Mouse (Mus musculus): ENCODE measurements around the gene Fam71e2. TPM values are rescaled to one million over a fixed set of nuclear protein-coding genes. Genes with fewer than 3 reads are reported as not detected.
"Not testable (repeated sequence)": the region's sequence is repeated elsewhere in the genome, so short reads cannot be mapped to it uniquely, and the experiment has no call there.

Gene Fam71e2
- polyA plus RNA-seq (2016; fragmentation: Nextera tagmentation; extraction: Ambion mirVana), result not detected in 2 replicates

GRCm38 (mm10) chr7:4771202-4771601 lies at the start of gene Fam71e2:
Fam71e2 (minus strand) TSS chr7:4771302.
- Histone ChIP-seq H3K36me3 (replicated peaks) (no peaks in the 10 kb centered on the region), H3K9me3 (peaks cover under 1% of the 10 kb centered on the region; the same call in 1 of the 2 replicates), H3K27ac (no peak within 1 kb of the TSS), H3K4me1 (peaks cover 9% of the 10 kb centered on the region), H3K27me3 (ENCODE audit: poor library complexity, severe bottlenecking) (peaks cover 50% of the 10 kb centered on the region), H3K4me3 (no peak within 1 kb of the TSS)
- WGBS, result 77% methylated on average over 4 of the region's 5 CpGs
- no peak for DNase-seq (ENCODE audit: extremely low spot score, low spot score)

- H3K4me1 ChIP-seq, result peaks cover 8% of the 10 kb centered on the region
- H3K9me3 ChIP-seq, result no peaks in the 10 kb centered on the region
- DNase-seq (ENCODE audit: extremely low spot score, low spot score), result no peak
- H3K36me3 ChIP-seq (replicated peaks), result peaks cover under 1% of the 10 kb centered on the region; the same call in 1 of the 2 replicates
- no peak overlapping the region for H3K4me3 ChIP-seq
- H3K27ac ChIP-seq, result no peak overlapping the region
- H3K27me3 ChIP-seq (ENCODE audit: poor library complexity, severe bottlenecking), result no peaks in the 10 kb centered on the region
Observed at GRCm38 (mm10) chr7:4816559-4816958, 45.5 kb upstream of the Fam71e2 start.

GRCm38 (mm10) chr7:4813105-4813791 lies 42.1 kb upstream of the Fam71e2 start:
- 23% methylated on average over 8 of the region's 8 CpGs for WGBS
- Histone ChIP-seq H3K27me3 (ENCODE audit: poor library complexity, severe bottlenecking) (no peaks in the 10 kb centered on the region), H3K4me1 (peaks cover 37% of the 10 kb centered on the region), H3K36me3 (replicated peaks) (peaks cover 34% of the 10 kb centered on the region), H3K4me3 (peak overlapping the region; percentile 100), H3K9me3 (no peaks in the 10 kb centered on the region), H3K27ac (peak overlapping the region; percentile 98)
- no peak for DNase-seq (ENCODE audit: extremely low spot score, low spot score)

- DNase-seq (ENCODE audit: extremely low spot score, low spot score), result peak; percentile 99
- H3K27me3 ChIP-seq (ENCODE audit: poor library complexity, severe bottlenecking), result no peaks in the 10 kb centered on the region
- peaks cover 39% of the 10 kb centered on the region for H3K36me3 ChIP-seq (replicated peaks)
- peak within 1 kb of the TSS; percentile 100 for H3K4me3 ChIP-seq
- H3K9me3 ChIP-seq, result no peaks in the 10 kb centered on the region
- peaks cover 37% of the 10 kb centered on the region for H3K4me1 ChIP-seq
- H3K27ac ChIP-seq, result peak within 1 kb of the TSS; percentile 98
- WGBS, result under 1% methylated on average over 62 of the region's 62 CpGs
Observed at GRCm38 (mm10) chr7:4812303-4813104, 41.4 kb upstream of the Fam71e2 start, which contains the start of gene Ube2s. Ube2s (minus strand) TSS chr7:4812590.

- H3K27ac ChIP-seq, result peak overlapping the region; percentile 98
- no peaks in the 10 kb centered on the region for H3K9me3 ChIP-seq
- no peaks in the 10 kb centered on the region for H3K27me3 ChIP-seq (ENCODE audit: poor library complexity, severe bottlenecking)
- peak overlapping the region; percentile 100 for H3K4me3 ChIP-seq
- H3K4me1 ChIP-seq, result peaks cover 37% of the 10 kb centered on the region
- WGBS, result 0% methylated on average over 35 of the region's 36 CpGs
- peaks cover 45% of the 10 kb centered on the region for H3K36me3 ChIP-seq (replicated peaks)
- peak; percentile 49 for DNase-seq (ENCODE audit: extremely low spot score, low spot score)
Observed at GRCm38 (mm10) chr7:4811842-4812302, 40.8 kb upstream of the Fam71e2 start.

GRCm38 (mm10) chr7:4811131-4811530 lies 40.0 kb upstream of the Fam71e2 start:
- WGBS, result 47% methylated on average over 10 of the region's 10 CpGs
- H3K27me3 ChIP-seq (ENCODE audit: poor library complexity, severe bottlenecking); DNase-seq (ENCODE audit: extremely low spot score, low spot score); H3K9me3 ChIP-seq: not testable (repeated sequence)
- H3K36me3 ChIP-seq (replicated peaks), result peaks cover 53% of the 10 kb centered on the region
- peaks cover 37% of the 10 kb centered on the region for H3K4me1 ChIP-seq
- H3K4me3 ChIP-seq, result peak overlapping the region; percentile 100
- H3K27ac ChIP-seq, result peak overlapping the region; percentile 98

GRCm38 (mm10) chr7:4806716-4807115 lies 35.6 kb upstream of the Fam71e2 start:
- 95% methylated on average over 7 of the region's 7 CpGs for WGBS
- Histone ChIP-seq H3K27me3 (ENCODE audit: poor library complexity, severe bottlenecking) (no peaks in the 10 kb centered on the region), H3K9me3 (no peaks in the 10 kb centered on the region), H3K4me1 (peaks cover 29% of the 10 kb centered on the region), H3K27ac (no peak overlapping the region), H3K4me3 (no peak overlapping the region), H3K36me3 (replicated peaks) (peaks cover 80% of the 10 kb centered on the region)
- no peak for DNase-seq (ENCODE audit: extremely low spot score, low spot score)

GRCm38 (mm10) chr7:4802247-4802646 lies 31.1 kb upstream of the Fam71e2 start:
- Histone ChIP-seq H3K9me3 (no peaks in the 10 kb centered on the region), H3K4me1 (no peaks in the 10 kb centered on the region), H3K36me3 (replicated peaks) (peaks cover 52% of the 10 kb centered on the region), H3K27ac (no peak overlapping the region), H3K4me3 (no peak overlapping the region), H3K27me3 (ENCODE audit: poor library complexity, severe bottlenecking) (no peaks in the 10 kb centered on the region)
- DNase-seq (ENCODE audit: extremely low spot score, low spot score), result no peak

GRCm38 (mm10) chr7:4795767-4796433 lies 24.8 kb upstream of the Fam71e2 start:
- no peak overlapping the region for H3K27ac ChIP-seq
- WGBS, result 76% methylated on average over 7 of the region's 7 CpGs

GRCm38 (mm10) chr7:4794631-4795168 lies 23.6 kb upstream of the Fam71e2 start:
- peak overlapping the region; percentile 92 for H3K4me3 ChIP-seq
- H3K27me3 ChIP-seq (ENCODE audit: poor library complexity, severe bottlenecking), result peaks cover 15% of the 10 kb centered on the region
- H3K4me1 ChIP-seq, result peaks cover 13% of the 10 kb centered on the region
- DNase-seq (ENCODE audit: extremely low spot score, low spot score), result no peak
- no peak overlapping the region for H3K27ac ChIP-seq
- no peaks in the 10 kb centered on the region for H3K9me3 ChIP-seq
- WGBS, result 89% methylated on average over 3 of the region's 3 CpGs
- peaks cover 53% of the 10 kb centered on the region for H3K36me3 ChIP-seq (replicated peaks)

More at GRCm38 (mm10) chr7:4795767-4796433, 24.8 kb upstream of the Fam71e2 start:
- Histone ChIP-seq H3K27me3 (ENCODE audit: poor library complexity, severe bottlenecking) (peaks cover 6% of the 10 kb centered on the region; the same call in 1 of the 2 replicates), H3K9me3 (no peaks in the 10 kb centered on the region), H3K4me1 (peaks cover 13% of the 10 kb centered on the region), H3K36me3 (replicated peaks) (peaks cover 53% of the 10 kb centered on the region), H3K4me3 (no peak overlapping the region)
- DNase-seq (ENCODE audit: extremely low spot score, low spot score), result no peak

GRCm38 (mm10) chr7:4793674-4794073 lies 22.6 kb upstream of the Fam71e2 start:
- Histone ChIP-seq H3K36me3 (replicated peaks) (peaks cover 52% of the 10 kb centered on the region), H3K9me3 (no peaks in the 10 kb centered on the region), H3K27ac (peak overlapping the region; percentile 98), H3K4me1 (peaks cover 24% of the 10 kb centered on the region), H3K27me3 (ENCODE audit: poor library complexity, severe bottlenecking) (peaks cover 25% of the 10 kb centered on the region), H3K4me3 (peak overlapping the region; percentile 92)
- DNase-seq (ENCODE audit: extremely low spot score, low spot score), result no peak
- 39% methylated on average over 4 of the region's 4 CpGs for WGBS

- Histone ChIP-seq H3K36me3 (replicated peaks) (peaks cover 48% of the 10 kb centered on the region), H3K27ac (peak overlapping the region; percentile 98), H3K4me3 (peak overlapping the region; percentile 92), H3K27me3 (ENCODE audit: poor library complexity, severe bottlenecking) (peaks cover 29% of the 10 kb centered on the region), H3K4me1 (peaks cover 28% of the 10 kb centered on the region)
- 1% methylated on average over 31 of the region's 31 CpGs for WGBS
- DNase-seq (ENCODE audit: extremely low spot score, low spot score); H3K9me3 ChIP-seq: not testable (repeated sequence)
Observed at GRCm38 (mm10) chr7:4793248-4793647, 22.1 kb upstream of the Fam71e2 start.
